Mouse (Mus musculus) liver, adult 2 months (tissue): ENCODE measurements around the gene Spns1. TPM values are rescaled to one million over a fixed set of nuclear protein-coding genes. Genes with fewer than 3 reads are reported as not detected.

Experiments used
- DNase-seq: peaks from one replicate; pipeline ENCODE4 v3.0.0-alpha.2; 2011; ENCODE audit warnings: low read depth, low spot score; ENCODE audit errors: extremely low read depth
- H3K27ac ChIP-seq: fragments of 200-500 bp; replicated peaks from 2 replicates; pipeline ENCODE4 v1.5.1; 2012; ENCODE audit warnings: low read depth, mild to moderate bottlenecking, control low read depth, inconsistent platforms, low read length; ENCODE audit not compliant: insufficient read depth
- H3K27me3 ChIP-seq: fragments of 200-500 bp; 2 replicates; pipeline ENCODE4 v1.6.1; 2012; ENCODE audit warnings: mild to moderate bottlenecking, moderate library complexity, low read length, inconsistent platforms; ENCODE audit not compliant: control insufficient read depth, insufficient read depth
- H3K36me3 ChIP-seq: fragments of 200-500 bp; 2 replicates; pipeline ENCODE4 v1.6.1; 2012; ENCODE audit warnings: low read length, inconsistent platforms; ENCODE audit not compliant: control insufficient read depth, insufficient read depth
- H3K4me1 ChIP-seq: fragments of 200-500 bp; 2 replicates; pipeline ENCODE4 v1.6.1; 2011; ENCODE audit warnings: low read length; ENCODE audit not compliant: control insufficient read depth, insufficient read depth
- H3K4me3 ChIP-seq: fragments of 200-500 bp; 2 replicates; pipeline ENCODE4 v1.5.1; 2011; ENCODE audit warnings: low read depth, mild to moderate bottlenecking, control low read depth, low read length, moderate library complexity; ENCODE audit not compliant: insufficient read depth
- H3K79me2 ChIP-seq: fragments of 200-500 bp; 2 replicates; pipeline ENCODE4 v1.6.1; 2012; ENCODE audit warnings: inconsistent platforms, mild to moderate bottlenecking, low read length, moderate library complexity; ENCODE audit not compliant: control insufficient read depth, insufficient read depth
- H3K9ac ChIP-seq: fragments of 200-500 bp; 2 replicates; pipeline ENCODE4 v1.6.1; 2012; ENCODE audit warnings: low read depth, mild to moderate bottlenecking, control low read depth, inconsistent platforms, low read length
- CTCF ChIP-seq: fragments of 200-500 bp; IDR thresholded peaks from 2 replicates; pipeline ENCODE4 v1.5.1; 2011; ENCODE audit warnings: low read depth, low read length, control low read depth
- POLR2A ChIP-seq: fragments of 200-500 bp; IDR thresholded peaks from 2 replicates; pipeline ENCODE4 v1.6.1; 2011; ENCODE audit warnings: low read length, control low read depth; ENCODE audit not compliant: insufficient read depth; ENCODE audit errors: extremely low read depth
- WGBS: fragments of 180-500 bp; shearing (Covaris S2); methylation state at CpG from one replicate; pipeline ENCODE4 v1.1.7; 2018; 5-methylcytosine and 5-hydroxymethylcytosine counted together
- polyA plus RNA-seq: library from polyadenylated mRNA; depleted of rRNA; stranded (reverse); fragments of >200 nt; gene quantifications from 2 replicates; pipeline ENCODE4 v1.2.3, GENCODE M21; 2012
- total RNA-seq: library from RNA; depleted of rRNA; stranded (reverse); fragments of >200 nt; gene quantifications from 2 replicates; pipeline ENCODE4 v1.2.3, GENCODE M21; 2014

Gene Spns1
- total and polyA plus RNA-seq, 2 experiments: 14.5 to 74.8 TPM

DNA sequence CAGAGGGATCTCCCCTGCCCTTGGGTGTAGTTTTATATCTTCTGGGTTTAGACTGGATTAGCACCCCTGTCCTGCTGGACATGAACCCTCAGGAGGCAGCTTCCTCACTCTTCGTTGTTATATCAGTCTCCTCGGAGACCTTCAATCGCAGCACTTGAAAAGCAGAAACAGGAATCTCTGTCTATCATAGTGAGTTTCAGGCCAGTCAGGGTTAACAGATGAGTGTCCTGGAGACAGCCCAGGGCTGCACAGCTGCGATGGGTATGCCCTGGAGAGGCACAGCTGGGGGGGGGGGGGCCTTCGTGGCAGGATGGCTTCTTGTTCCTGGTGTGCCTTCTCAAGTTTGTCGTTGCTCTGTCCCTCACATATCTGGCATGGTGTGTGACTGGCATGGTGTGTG lies 36.4 kb downstream of the Spns1 start:
- no peak overlapping the region for H3K27ac ChIP-seq
- H3K36me3 ChIP-seq: no peaks in the 10 kb centered on the region
- no peaks in the 10 kb centered on the region for H3K79me2 ChIP-seq
- no peak overlapping the region for H3K4me3 ChIP-seq
- 50% methylated on average over 6 of the region's 6 CpGs for WGBS
- no peak for DNase-seq
- H3K27me3 ChIP-seq: no peaks in the 10 kb centered on the region
- TF ChIP-seq POLR2A (no peak), CTCF (no peak)
- peaks cover 6% of the 10 kb centered on the region for H3K4me1 ChIP-seq
- no peak overlapping the region for H3K9ac ChIP-seq

DNA sequence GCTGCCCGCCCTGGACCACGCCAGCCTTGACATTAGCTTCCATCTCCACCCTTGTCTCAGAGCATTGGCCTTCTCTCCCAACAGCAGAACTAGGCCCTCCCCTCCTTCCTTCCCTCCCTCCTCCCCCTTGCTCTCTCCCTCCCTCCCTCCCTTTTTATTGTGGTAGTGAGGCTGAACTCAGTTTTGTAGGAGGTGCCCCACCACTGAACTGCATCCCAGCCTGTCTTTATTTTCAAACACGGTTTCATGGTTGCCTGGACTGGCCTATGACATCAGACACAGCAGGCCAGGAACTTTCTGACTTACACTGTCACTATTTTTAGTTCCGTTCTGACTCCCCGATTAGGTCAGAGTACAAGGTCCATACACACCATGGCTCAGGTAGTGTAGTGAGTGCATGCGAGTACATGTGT lies 37.0 kb downstream of the Spns1 start:
- Histone ChIP-seq H3K27me3 (no peaks in the 10 kb centered on the region), H3K9ac (no peak overlapping the region), H3K4me3 (no peak overlapping the region), H3K36me3 (no peaks in the 10 kb centered on the region), H3K79me2 (no peaks in the 10 kb centered on the region), H3K27ac (no peak overlapping the region), H3K4me1 (peaks cover 6% of the 10 kb centered on the region)
- 36% methylated on average over 6 of the region's 6 CpGs for WGBS
- TF ChIP-seq POLR2A (no peak), CTCF (no peak)
- peak; percentile 88 for DNase-seq

- no peak overlapping the region for H3K9ac ChIP-seq
- no peaks in the 10 kb centered on the region for H3K27me3 ChIP-seq
- H3K27ac ChIP-seq: no peak overlapping the region
- no peak for DNase-seq
- WGBS: 91% methylated on average over 8 of the region's 8 CpGs
- TF ChIP-seq POLR2A (no peak), CTCF (no peak)
- no peaks in the 10 kb centered on the region for H3K79me2 ChIP-seq
- no peak overlapping the region for H3K4me3 ChIP-seq
- no peaks in the 10 kb centered on the region for H3K36me3 ChIP-seq
- H3K4me1 ChIP-seq: peaks cover 6% of the 10 kb centered on the region
Measured at GRCm38 (mm10) chr7:126339521-126339971, 37.7 kb downstream of the Spns1 start.

DNA sequence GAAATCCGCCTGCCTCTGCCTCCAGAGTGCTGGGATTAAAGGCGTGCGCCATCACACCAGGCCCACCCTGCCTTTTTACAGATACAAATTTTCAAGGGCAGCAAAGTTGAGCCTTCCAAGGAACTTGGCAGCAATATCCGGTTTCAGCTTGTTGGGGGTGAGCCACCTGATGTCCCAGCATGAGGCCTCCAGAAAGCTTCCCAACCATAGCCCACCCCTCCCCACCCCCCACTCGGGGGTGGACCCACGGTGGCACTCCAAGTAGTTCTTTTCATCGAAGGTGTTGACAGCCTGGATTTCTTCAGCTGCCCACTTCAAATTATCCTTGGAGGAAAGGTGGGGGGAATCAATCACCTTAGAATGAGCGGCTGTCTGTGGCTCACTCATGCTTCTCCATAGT lies 38.3 kb downstream of the Spns1 start:
- no peak overlapping the region for H3K9ac ChIP-seq
- H3K4me3 ChIP-seq: no peak overlapping the region
- no peaks in the 10 kb centered on the region for H3K27me3 ChIP-seq
- H3K36me3 ChIP-seq: no peaks in the 10 kb centered on the region
- 92% methylated on average over 8 of the region's 8 CpGs for WGBS
- peaks cover 6% of the 10 kb centered on the region for H3K4me1 ChIP-seq
- no peaks in the 10 kb centered on the region for H3K79me2 ChIP-seq
- TF ChIP-seq POLR2A (no peak), CTCF (no peak)
- no peak overlapping the region for H3K27ac ChIP-seq
- no peak for DNase-seq

- Histone ChIP-seq H3K9ac (no peak overlapping the region), H3K36me3 (no peaks in the 10 kb centered on the region), H3K79me2 (no peaks in the 10 kb centered on the region), H3K27me3 (no peaks in the 10 kb centered on the region), H3K4me1 (peaks cover 4% of the 10 kb centered on the region), H3K4me3 (no peak overlapping the region), H3K27ac (no peak overlapping the region)
- 91% methylated on average over 1 of the region's 1 CpGs for WGBS
- TF ChIP-seq CTCF (no peak), POLR2A (no peak)
- no peak for DNase-seq
Measured at GRCm38 (mm10) chr7:126335556-126335955, 41.7 kb downstream of the Spns1 start.

DNA sequence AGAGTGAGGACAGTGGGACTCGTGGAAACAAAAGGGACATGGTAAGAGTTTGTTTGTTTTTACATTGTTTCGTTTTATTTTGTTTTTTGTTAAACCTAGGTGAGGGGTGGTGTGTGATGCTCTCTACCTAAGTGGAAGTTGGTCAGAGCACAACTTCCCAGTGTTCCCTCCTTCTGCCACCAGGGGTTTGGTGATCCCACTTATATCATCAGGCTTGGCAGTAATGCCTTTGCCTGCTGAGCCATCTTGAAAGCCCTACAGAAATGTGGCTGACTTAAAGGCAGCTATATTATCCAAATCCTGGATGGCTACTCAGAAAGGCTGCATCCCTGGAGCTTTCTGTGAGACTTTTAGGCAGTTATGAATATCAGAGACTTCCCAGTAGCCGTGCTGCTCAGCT lies 44.6 kb downstream of the Spns1 start:
- TF ChIP-seq POLR2A: no peak
- TF ChIP-seq CTCF: no peak
- Histone ChIP-seq H3K9ac (no peak overlapping the region), H3K36me3 (no peaks in the 10 kb centered on the region), H3K27me3 (no peaks in the 10 kb centered on the region), H3K4me3 (no peak overlapping the region), H3K79me2 (no peaks in the 10 kb centered on the region), H3K4me1 (no peaks in the 10 kb centered on the region), H3K27ac (no peak overlapping the region)
- no peak for DNase-seq
- WGBS: 64% methylated on average over 3 of the region's 3 CpGs
